Mouse (Mus musculus): ENCODE measurements around the gene Obox6.

Obox6 gene

GRCm38 (mm10) chr7:15839578-15839977 is at the start of gene Obox6:
Gene Obox6 (minus strand): TSS chr7:15839678.
- no peak for DNase-seq

DNA sequence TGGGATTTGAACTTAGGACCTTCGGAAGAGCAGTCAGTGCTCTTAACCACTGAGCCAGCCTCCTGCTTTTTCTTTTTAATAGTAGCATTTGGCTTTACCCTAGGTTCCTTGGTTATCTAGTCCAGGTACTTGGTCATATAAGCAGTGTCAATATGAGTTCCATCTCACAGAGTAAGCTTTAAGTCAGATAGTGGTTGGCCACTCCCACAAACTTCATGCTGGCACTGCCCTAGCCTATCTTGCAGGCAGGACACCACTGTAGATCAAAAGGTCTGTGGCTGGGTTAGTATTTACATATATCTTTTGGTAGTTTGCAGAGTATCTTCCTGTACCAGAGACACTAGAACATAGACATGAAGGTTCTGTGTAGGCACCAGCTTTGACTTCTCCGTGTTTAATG is 44.6 kb upstream of the Obox6 start:
- no peak for DNase-seq

DNA sequence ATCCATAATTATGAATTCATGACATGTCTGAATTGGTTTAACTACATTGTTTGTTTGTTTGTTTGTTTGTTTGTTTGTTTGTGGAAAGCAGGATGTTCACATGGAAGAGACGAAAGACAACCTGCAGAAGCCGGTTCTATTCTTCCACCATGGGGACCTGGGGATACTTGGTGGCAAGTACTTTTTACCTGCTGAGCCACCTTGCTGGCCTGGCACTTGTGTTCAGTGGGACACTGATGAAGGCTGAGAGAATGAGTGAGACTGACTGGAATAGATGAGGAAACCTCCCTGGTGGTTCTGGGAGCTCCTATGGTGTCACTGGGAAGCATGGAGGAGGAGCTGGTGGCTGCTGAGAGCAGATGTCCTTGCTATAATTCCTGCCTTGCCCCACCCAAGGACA is 42.8 kb upstream of the Obox6 start, which contains the start of gene Crxos:
TSS of gene Crxos (plus strand) at position 301 of the 400 bp plus-strand sequence.
- no peak for DNase-seq

DNA sequence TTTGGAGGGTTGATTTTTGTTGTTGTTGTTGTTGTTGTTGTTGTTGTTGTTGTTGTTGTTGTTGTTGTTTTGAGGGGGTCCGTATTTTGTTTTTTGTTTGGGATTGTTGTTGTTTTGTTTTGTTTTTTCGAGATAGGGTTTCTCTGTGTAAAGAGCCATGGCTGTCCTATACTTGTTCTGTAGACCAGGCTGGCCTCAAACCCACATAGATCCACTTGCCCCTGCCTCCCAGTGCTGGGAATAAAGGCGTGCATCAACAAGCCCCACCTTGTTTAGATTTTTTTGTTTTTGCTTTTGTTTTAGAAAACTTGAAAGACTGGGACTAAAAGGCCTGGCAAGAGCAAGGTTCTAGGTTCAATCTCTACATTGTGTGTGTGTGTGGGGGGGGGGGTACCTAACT is 42.4 kb upstream of the Obox6 start:
- no peak for DNase-seq

DNA sequence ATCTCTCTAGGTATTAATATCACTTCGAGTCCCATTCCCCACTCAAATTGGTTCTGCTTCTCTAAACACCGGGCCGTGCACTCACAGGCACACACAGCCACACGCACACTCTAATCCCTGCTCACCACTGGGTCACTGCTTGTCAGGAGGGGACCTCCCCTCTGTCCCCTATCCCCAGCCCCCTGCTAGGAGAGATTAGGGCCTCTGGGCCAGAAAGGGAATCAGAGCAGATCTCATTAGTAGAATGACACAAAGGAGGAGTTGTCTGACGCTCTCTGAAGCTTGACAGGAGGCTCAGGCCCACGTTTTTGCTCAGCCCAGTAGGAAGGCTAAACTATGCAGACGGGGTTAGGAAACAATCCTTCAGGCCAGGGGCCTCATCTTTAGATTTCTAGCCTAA is 41.9 kb upstream of the Obox6 start:
- no peak for DNase-seq

DNA sequence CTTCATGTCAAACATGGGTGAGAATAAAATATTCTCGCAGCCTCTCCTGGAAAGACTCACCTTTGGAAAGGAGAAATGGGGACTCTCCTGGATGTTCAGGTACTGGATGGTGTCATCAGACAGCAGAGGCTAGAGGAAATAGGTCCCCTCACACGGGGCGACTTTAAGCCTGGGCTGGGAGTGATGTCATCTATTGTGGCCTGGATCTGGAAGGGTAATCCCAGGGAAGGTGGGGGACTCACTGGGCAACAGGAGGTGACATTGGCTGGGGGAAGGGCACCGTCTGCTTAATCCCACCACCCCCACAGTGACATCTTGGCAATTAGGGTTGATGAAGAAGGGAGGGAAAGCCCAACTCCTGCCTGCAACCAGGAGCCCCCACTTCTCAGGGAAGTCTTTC is 40.3 kb upstream of the Obox6 start, which contains the start of gene Crx:
TSS of gene Crx (minus strand) at position 213 of the 400 bp plus-strand sequence.
- DNase-seq: no peak

GRCm38 (mm10) chr7:15864104-15864503 is 24.6 kb upstream of the Obox6 start:
- no peak for DNase-seq

DNA sequence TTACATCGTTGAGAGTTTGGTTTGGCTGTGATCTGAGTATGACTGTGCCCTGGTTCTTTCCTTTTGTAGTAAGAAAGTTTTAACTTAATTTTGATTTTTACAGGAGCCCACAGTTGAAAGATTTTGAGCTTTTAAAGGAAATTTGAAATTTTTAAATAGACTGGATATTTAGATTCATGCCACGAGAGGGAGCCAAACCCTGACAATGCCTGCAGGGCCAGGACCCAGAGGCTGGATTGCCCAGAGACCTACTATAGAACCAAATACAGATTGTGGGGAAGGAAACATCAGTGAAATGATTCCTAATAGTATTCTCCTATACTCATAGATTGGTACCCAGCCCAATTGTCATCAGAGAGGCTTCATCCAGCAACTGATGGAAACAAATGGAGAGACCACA is 20.2 kb upstream of the Obox6 start:
- no peak for DNase-seq

All from lung, postnatal 36 days (tissue).